Mouse (Mus musculus): ENCODE results near the gene Hils1. TPM values are rescaled to one million over a fixed set of nuclear protein-coding genes. Genes with fewer than 3 reads are reported as not detected.

Hils1 gene
- polyA plus RNA-seq, 1 experiment, result not detected

DNA sequence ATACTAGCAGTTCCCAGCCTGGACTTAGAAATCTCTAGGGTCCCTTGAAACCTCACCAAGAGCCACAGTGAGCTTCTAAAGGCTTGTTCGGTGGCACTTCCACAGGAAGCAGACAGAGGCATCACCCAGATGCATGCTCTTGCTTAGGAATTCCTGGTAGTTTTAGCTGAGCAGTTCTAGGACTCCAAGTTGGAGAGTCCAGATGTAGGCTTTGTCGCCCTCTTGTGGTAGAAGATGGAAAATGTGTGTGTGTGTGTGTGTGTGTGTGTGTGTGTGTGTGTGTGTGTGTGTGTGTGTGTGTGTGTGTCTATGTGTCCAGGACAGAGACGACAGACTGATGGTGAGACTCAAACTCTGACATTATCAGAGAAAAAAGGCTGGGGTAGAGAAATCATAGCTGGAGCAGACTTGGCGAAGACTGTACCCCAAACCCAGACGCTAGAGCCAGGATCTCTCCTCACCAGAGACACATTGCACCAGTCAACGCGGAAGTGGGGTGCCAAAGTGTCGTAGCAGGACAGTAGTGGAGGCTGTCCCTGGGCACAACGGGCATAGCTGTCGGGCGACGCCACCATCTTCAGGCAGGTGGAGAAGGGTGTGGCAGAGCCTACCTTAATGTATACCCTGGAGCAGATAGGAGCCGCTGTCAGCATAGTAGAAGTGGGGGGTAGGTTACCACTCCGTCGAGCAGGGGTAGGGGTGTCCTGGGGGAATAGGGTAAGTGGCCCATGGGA, 3.0 kb downstream of the Hils1 start:
- TF ChIP-seq CTCF (IDR thresholded peaks at IDR 0.05; ENCODE audit: borderline replicate concordance, insufficient read depth, low read length), result 0 out of 2 replicates have a peak, but pooled peaks have one; percentile 25
- TF ChIP-seq POLR2A (IDR thresholded peaks at IDR 0.05; ENCODE audit: low read depth, low read length), result no peak
- no peak overlapping the region for H3K27ac ChIP-seq (ENCODE audit: insufficient read depth, low read length)

DNA sequence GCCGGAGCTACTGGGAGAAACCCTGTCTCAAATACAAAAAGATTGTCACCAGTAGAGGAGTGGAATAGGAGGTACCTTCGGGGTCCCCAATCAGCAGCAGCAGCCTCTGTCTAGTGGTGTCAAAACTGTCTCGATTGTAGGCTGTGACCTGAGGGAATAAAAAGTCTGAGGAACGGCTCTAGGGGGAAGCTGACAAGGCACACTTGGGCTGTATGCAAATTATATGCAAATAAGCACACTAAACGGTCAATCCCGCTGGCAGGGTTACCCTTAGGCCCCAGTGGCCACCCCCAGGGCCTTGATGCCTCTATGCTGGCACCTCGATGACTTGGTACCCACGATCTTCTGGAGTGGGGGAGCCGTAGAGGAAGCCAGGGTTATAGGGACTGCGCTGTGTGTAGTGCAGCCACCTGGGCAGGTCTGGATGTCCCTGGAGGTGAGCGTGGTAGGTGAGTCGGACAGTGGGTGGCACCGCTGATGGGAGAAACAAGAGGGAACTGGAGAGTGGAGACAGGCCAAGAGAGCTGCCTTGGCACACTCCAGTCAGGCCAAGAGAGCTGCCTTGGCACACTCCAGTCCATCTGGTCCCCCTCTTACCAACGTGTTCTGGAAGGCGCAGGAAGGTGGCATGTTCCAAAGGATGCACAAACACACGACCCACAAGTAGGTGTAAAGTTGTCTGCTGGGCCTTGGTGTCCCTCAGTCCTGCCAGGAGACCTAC, 4.7 kb downstream of the Hils1 start:
- TF ChIP-seq CTCF (IDR thresholded peaks at IDR 0.05; ENCODE audit: borderline replicate concordance, insufficient read depth, low read length) (no peak), POLR2A (IDR thresholded peaks at IDR 0.05; ENCODE audit: low read depth, low read length) (no peak)
- Histone ChIP-seq H3K4me3 (ENCODE audit: insufficient read depth, low read length) (no peak overlapping the region), H3K27ac (ENCODE audit: insufficient read depth, low read length) (no peak overlapping the region), H3K4me1 (ENCODE audit: control insufficient read depth, insufficient read depth, low read length) (no peaks in the 10 kb centered on the region)

More for the DNA sequence above, 3.0 kb downstream of the Hils1 start:
- Histone ChIP-seq H3K4me3 (ENCODE audit: insufficient read depth, low read length) (no peak overlapping the region), H3K4me1 (ENCODE audit: control insufficient read depth, insufficient read depth, low read length) (no peaks in the 10 kb centered on the region)

DNA sequence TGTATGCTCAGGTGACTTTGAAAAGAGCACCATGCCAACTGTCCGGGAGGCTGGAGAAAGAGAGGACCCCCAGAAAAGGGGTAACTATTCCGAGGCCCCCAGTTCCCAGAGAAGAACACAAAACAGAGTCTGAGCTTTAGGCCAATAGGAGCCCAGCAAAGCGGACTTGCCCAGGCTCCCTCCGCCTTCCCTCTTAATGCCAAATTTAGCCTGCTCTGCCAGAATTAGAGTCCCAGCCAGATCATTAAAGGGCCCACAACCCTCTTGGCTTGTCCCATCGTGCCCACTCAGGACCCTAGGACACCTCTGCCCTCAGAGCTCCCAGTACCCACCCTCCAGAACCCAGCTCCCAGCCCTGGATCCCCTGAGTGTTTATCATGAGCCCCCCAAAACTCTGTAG, 5.5 kb downstream of the Hils1 start:
- TF ChIP-seq CTCF (IDR thresholded peaks at IDR 0.05; ENCODE audit: borderline replicate concordance, insufficient read depth, low read length) (no peak), POLR2A (IDR thresholded peaks at IDR 0.05; ENCODE audit: low read depth, low read length) (no peak)
- Histone ChIP-seq H3K4me1 (ENCODE audit: control insufficient read depth, insufficient read depth, low read length) (no peaks in the 10 kb centered on the region), H3K4me3 (ENCODE audit: insufficient read depth, low read length) (no peak overlapping the region), H3K27ac (ENCODE audit: insufficient read depth, low read length) (no peak overlapping the region)

DNA sequence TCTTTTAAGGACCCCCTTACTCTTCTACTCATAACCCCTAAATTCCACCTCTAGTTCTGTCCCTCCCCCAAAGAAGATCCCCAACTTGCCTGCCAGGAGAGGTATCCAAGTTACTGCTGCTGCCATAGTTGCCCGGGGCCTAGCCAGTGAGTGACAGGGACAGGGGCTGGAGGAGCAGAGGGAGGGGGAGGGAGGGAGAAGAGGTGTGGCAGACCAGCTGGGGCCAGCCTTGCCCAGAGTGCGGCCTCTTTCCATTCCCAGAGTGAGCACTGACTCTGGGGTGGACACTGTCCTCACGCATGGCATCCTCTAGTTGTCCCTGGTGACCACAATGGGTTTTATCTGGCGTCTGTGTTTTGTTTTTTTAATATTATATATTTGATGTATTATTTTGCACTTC, 5.9 kb downstream of the Hils1 start:
- no peaks in the 10 kb centered on the region for H3K4me1 ChIP-seq (ENCODE audit: control insufficient read depth, insufficient read depth, low read length)
- TF ChIP-seq POLR2A (IDR thresholded peaks at IDR 0.05; ENCODE audit: low read depth, low read length) (no peak), CTCF (IDR thresholded peaks at IDR 0.05; ENCODE audit: borderline replicate concordance, insufficient read depth, low read length) (no peak)
- H3K4me3 ChIP-seq (ENCODE audit: insufficient read depth, low read length), result no peak overlapping the region
- no peak overlapping the region for H3K27ac ChIP-seq (ENCODE audit: insufficient read depth, low read length)

GRCm38 (mm10) chr11:94974951-94975350, 7.6 kb downstream of the Hils1 start:
- no peak overlapping the region for H3K27ac ChIP-seq (ENCODE audit: insufficient read depth, low read length)
- H3K4me1 ChIP-seq (ENCODE audit: control insufficient read depth, insufficient read depth, low read length), result no peaks in the 10 kb centered on the region
- TF ChIP-seq CTCF (IDR thresholded peaks at IDR 0.05; ENCODE audit: borderline replicate concordance, insufficient read depth, low read length) (no peak), POLR2A (IDR thresholded peaks at IDR 0.05; ENCODE audit: low read depth, low read length) (no peak)
- no peak overlapping the region for H3K4me3 ChIP-seq (ENCODE audit: insufficient read depth, low read length)

GRCm38 (mm10) chr11:94976199-94976598, 8.8 kb downstream of the Hils1 start, which contains the start of gene Sgca:
Gene Sgca, minus strand, starts transcription at chr11:94976327.
- Histone ChIP-seq H3K4me1 (ENCODE audit: control insufficient read depth, insufficient read depth, low read length) (no peaks in the 10 kb centered on the region), H3K27ac (ENCODE audit: insufficient read depth, low read length) (no peak within 1 kb of the TSS), H3K4me3 (ENCODE audit: insufficient read depth, low read length) (no peak within 1 kb of the TSS)
- TF ChIP-seq POLR2A (IDR thresholded peaks at IDR 0.05; ENCODE audit: low read depth, low read length) (no peak), CTCF (IDR thresholded peaks at IDR 0.05; ENCODE audit: borderline replicate concordance, insufficient read depth, low read length) (no peak)

- Histone ChIP-seq H3K4me3 (ENCODE audit: insufficient read depth, low read length) (no peak overlapping the region), H3K4me1 (ENCODE audit: control insufficient read depth, insufficient read depth, low read length) (no peaks in the 10 kb centered on the region), H3K27ac (ENCODE audit: insufficient read depth, low read length) (no peak overlapping the region)
- no peak for TF ChIP-seq CTCF (IDR thresholded peaks at IDR 0.05; ENCODE audit: borderline replicate concordance, insufficient read depth, low read length)
- no peak for TF ChIP-seq POLR2A (IDR thresholded peaks at IDR 0.05; ENCODE audit: low read depth, low read length)
Measured at GRCm38 (mm10) chr11:94978178-94978915, 11.0 kb downstream of the Hils1 start.

- H3K4me3 ChIP-seq (ENCODE audit: insufficient read depth, low read length), result no peak overlapping the region
- TF ChIP-seq POLR2A (IDR thresholded peaks at IDR 0.05; ENCODE audit: low read depth, low read length) (peak; percentile 73), CTCF (IDR thresholded peaks at IDR 0.05; ENCODE audit: borderline replicate concordance, insufficient read depth, low read length) (peak; percentile 87)
- H3K27ac ChIP-seq (ENCODE audit: insufficient read depth, low read length), result no peak overlapping the region
- H3K4me1 ChIP-seq (ENCODE audit: control insufficient read depth, insufficient read depth, low read length), result no peaks in the 10 kb centered on the region
Measured at GRCm38 (mm10) chr11:94978947-94979346, 11.6 kb downstream of the Hils1 start.

DNA sequence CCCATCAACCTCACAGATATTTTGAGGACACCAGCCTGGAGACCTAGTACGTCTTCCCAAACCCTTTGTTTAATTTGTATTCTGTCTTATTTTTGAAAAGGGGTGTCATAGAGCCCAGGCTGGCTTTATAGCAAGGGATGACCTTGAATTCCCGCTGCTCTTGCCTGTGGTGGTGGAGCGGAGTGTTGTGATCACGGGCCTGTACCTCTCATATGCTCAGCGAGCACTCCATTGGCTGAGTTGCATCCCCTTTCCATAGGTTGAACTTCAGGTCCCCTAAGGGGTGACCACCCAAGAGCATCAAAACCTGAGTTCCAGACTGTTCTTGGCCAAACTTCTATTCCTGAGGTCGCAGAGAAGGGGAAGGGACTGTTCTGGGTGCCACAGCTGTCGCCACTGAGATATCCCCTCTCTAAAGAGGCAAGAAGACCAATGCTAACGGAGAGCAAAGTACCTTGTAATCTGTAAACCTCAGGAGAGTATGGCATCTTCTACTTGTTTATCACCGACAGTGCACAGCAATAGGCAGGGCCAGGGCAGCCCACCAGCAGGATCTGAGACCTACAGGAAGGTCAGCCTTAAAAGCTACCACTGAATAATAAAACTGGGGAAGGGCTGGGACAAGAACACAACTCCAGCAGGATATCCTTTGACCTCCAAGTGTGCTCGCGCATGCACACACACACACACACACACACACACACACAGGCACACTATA, 12.2 kb downstream of the Hils1 start:
- H3K27ac ChIP-seq (ENCODE audit: insufficient read depth, low read length), result no peak overlapping the region
- no peak overlapping the region for H3K4me3 ChIP-seq (ENCODE audit: insufficient read depth, low read length)
- no peak for TF ChIP-seq CTCF (IDR thresholded peaks at IDR 0.05; ENCODE audit: borderline replicate concordance, insufficient read depth, low read length)
- no peak for TF ChIP-seq POLR2A (IDR thresholded peaks at IDR 0.05; ENCODE audit: low read depth, low read length)
- no peaks in the 10 kb centered on the region for H3K4me1 ChIP-seq (ENCODE audit: control insufficient read depth, insufficient read depth, low read length)
